Mouse (Mus musculus) thymus, adult 2 months (tissue): ENCODE data around the gene Enox1.

ENCODE experiments used
- CTCF ChIP-seq: fragments of 200-500 bp; IDR thresholded peaks from 2 replicates; pipeline ENCODE4 v1.5.1; 2012; ENCODE audit warnings: mild to moderate bottlenecking, control low read depth, low read length, moderate library complexity, borderline replicate concordance; ENCODE audit not compliant: control insufficient read depth, poor library complexity, insufficient read depth; ENCODE audit errors: extremely low read depth
- POLR2A ChIP-seq: fragments of 200-500 bp; IDR thresholded peaks from 2 replicates; pipeline ENCODE4 v1.6.1; 2012; ENCODE audit warnings: mild to moderate bottlenecking, low read length, control low read depth, moderate library complexity; ENCODE audit not compliant: control insufficient read depth, poor library complexity, insufficient read depth; ENCODE audit errors: extremely low read depth

- TF ChIP-seq POLR2A (no peak), CTCF (no peak)
These were observed 515.4 kb downstream of the Enox1 start for GRCm38 (mm10) chr14:77671961-77672360.
